ENCODE assay signal across 8 mouse cellular contexts in the genomic region with DNA sequence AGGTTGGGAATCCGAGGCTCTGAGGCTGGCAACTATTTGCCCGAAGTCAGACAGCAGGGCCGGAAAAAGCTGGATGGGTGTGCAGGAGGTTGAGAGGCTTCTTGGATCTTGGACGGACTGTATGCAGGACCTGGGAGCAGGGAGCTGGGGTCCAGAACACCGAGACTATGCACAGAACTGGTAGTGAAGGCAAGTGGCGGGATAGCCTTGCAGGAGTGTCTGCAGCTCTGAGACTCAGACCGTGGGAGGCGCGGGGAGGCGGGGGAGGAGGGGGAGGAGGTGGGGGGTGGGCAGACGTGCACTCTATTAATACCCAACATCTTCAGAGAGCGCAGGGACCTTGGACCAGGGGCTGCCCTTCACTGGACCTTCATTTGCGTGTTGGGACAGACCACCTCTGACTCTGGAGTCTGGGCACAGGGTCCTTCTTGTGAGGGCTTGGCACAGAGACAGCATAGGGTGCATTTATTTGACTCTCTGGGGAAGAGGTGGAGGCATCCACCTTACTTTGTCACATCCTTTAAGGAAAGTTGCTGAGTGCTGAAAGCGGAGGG. TPM values are rescaled to one million over a fixed set of nuclear protein-coding genes. Genes with fewer than 3 reads are reported as not detected.
DNase-seq lines count a peak whose midpoint lies in the region; ATAC-seq and TF ChIP-seq lines count a peak whose summit lies in the region.

No protein-coding gene starts in this region.

- peak overlapping the region; percentile 58 for H3K4me3 ChIP-seq in gastrocnemius, adult 2 months
- no peak overlapping the region for H3K4me3 ChIP-seq in neural tube, embryonic 11.5 days (ENCODE audit: low read depth, low read length)
- no peak overlapping the region for H3K4me3 ChIP-seq in liver, embryonic 11.5 days (ENCODE audit: low read depth, low read length)
- H3K4me3 ChIP-seq in stomach, postnatal 0 days (ENCODE audit: low read depth, low read length), result peak overlapping the region; percentile 13; the same call in 1 of the 2 replicates

- no peak for TF ChIP-seq CTCF in gastrocnemius, adult 2 months (IDR thresholded peaks at IDR 0.05)
- TF ChIP-seq CTCF in stomach, postnatal 0 days (IDR thresholded peaks at IDR 0.05; ENCODE audit: low read depth), result no peak

- ATAC-seq in neural tube, embryonic 11.5 days (ENCODE audit: insufficient read depth, low FRiP score, low TSS enrichment), result no peak
- ATAC-seq in liver, embryonic 11.5 days (replicated peaks; ENCODE audit: low FRiP score), result no peak
- no peak for ATAC-seq in stomach, postnatal 0 days (ENCODE audit: low FRiP score, low TSS enrichment)

- intact Hi-C loops in gastrocnemius, adult 2 months (cut with DNase I), result no loop called here

- H3K4me2 ChIP-seq in neural tube, embryonic 11.5 days (ENCODE audit: low read depth), result peak overlapping the region; percentile 1; the same call in 1 of the 2 replicates
- H3K4me2 ChIP-seq in liver, embryonic 11.5 days, result peak overlapping the region; percentile 3; the same call in 1 of the 2 replicates
- H3K4me2 ChIP-seq in stomach, postnatal 0 days (replicated peaks; ENCODE audit: low read depth), result peak overlapping the region; percentile 45; the same call in 1 of the 2 replicates

- no peaks in the 10 kb centered on the region for H3K9me3 ChIP-seq in neural tube, embryonic 11.5 days (ENCODE audit: control insufficient read depth, low read length)
- no peaks in the 10 kb centered on the region for H3K9me3 ChIP-seq in liver, embryonic 11.5 days (ENCODE audit: control insufficient read depth, low read length)
- H3K9me3 ChIP-seq in stomach, postnatal 0 days (ENCODE audit: control insufficient read depth, low read length), result no peaks in the 10 kb centered on the region

- H3K27me3 ChIP-seq in neural tube, embryonic 11.5 days (ENCODE audit: control insufficient read depth, insufficient read depth, low read length), result no peaks in the 10 kb centered on the region
- peaks cover 18% of the 10 kb centered on the region for H3K27me3 ChIP-seq in liver, embryonic 11.5 days (replicated peaks; ENCODE audit: control insufficient read depth, insufficient read depth, low read length)
- no peaks in the 10 kb centered on the region for H3K27me3 ChIP-seq in stomach, postnatal 0 days (ENCODE audit: control insufficient read depth, insufficient read depth, low read length)

- H3K9ac ChIP-seq in neural tube, embryonic 11.5 days (ENCODE audit: low read length), result no peak overlapping the region
- no peak overlapping the region for H3K9ac ChIP-seq in liver, embryonic 11.5 days (ENCODE audit: low read depth, low read length)
- H3K9ac ChIP-seq in stomach, postnatal 0 days (ENCODE audit: low read length), result 0 out of 2 replicates have a peak overlapping the region, but pooled peaks have one; percentile 31

- H3K4me1 ChIP-seq in neural tube, embryonic 11.5 days (ENCODE audit: control insufficient read depth, insufficient read depth, low read length), result no peaks in the 10 kb centered on the region
- H3K4me1 ChIP-seq in liver, embryonic 11.5 days (replicated peaks; ENCODE audit: control insufficient read depth, insufficient read depth, low read length), result no peaks in the 10 kb centered on the region
- H3K4me1 ChIP-seq in stomach, postnatal 0 days (replicated peaks; ENCODE audit: control insufficient read depth, insufficient read depth), result no peaks in the 10 kb centered on the region

- no peak for DNase-seq in gastrocnemius, adult 2 months
- DNase-seq in gastrocnemius, adult 18-20 months (ENCODE audit: low spot score), result no peak
- no peak for DNase-seq in neural tube, embryonic 11.5 days (ENCODE audit: low spot score)
- no peak for DNase-seq in neural tube, embryonic 10.5 days (ENCODE audit: extremely low spot score, low spot score)
- no peak for DNase-seq in liver, embryonic 11.5 days (ENCODE audit: low spot score)
- DNase-seq in stomach, postnatal 0 days (ENCODE audit: low spot score), result no peak
- no peak for DNase-seq in frontal cortex, adult 2 months (ENCODE audit: extremely low spot score in 1 of 2, low spot score in 1 of 2)
- no peak for DNase-seq in thymus, postnatal 10 days (ENCODE audit: low spot score in 2 of 2)

- TF ChIP-seq EP300 in stomach, postnatal 0 days (optimal IDR thresholded peaks at IDR 0.05), result no peak

- H3K27ac ChIP-seq in gastrocnemius, adult 2 months, result no peak overlapping the region
- no peak overlapping the region for H3K27ac ChIP-seq in neural tube, embryonic 11.5 days (ENCODE audit: low read depth, low read length)
- H3K27ac ChIP-seq in liver, embryonic 11.5 days (ENCODE audit: low read depth, low read length), result no peak overlapping the region
- no peak overlapping the region for H3K27ac ChIP-seq in stomach, postnatal 0 days (replicated peaks)

- 25% methylated on average over 13 of the region's 14 CpGs for WGBS in neural tube, embryonic 11.5 days
- 27% methylated on average over 14 of the region's 14 CpGs for WGBS in liver, embryonic 11.5 days
- 17% methylated on average over 12 of the region's 14 CpGs for WGBS in stomach, postnatal 0 days

- H3K36me3 ChIP-seq in neural tube, embryonic 11.5 days (ENCODE audit: control insufficient read depth, insufficient read depth, low read length), result no peaks in the 10 kb centered on the region
- H3K36me3 ChIP-seq in liver, embryonic 11.5 days (ENCODE audit: control insufficient read depth, insufficient read depth, low read length), result no peaks in the 10 kb centered on the region
- no peaks in the 10 kb centered on the region for H3K36me3 ChIP-seq in stomach, postnatal 0 days (ENCODE audit: control insufficient read depth, insufficient read depth, low read length)

RNA-seq across cellular contexts. Expression of gene Ciita, which starts 10.1 kb away (rescaled TPM):
- under 1 TPM; 0.11 to 0.15 TPM for total RNA-seq in gastrocnemius, adult 2 months (2021)
- under 1 TPM; 0.18 to 0.21 TPM for total RNA-seq in gastrocnemius, adult 18-20 months (2021)
- polyA plus RNA-seq in neural tube, embryonic 11.5 days (2014; fragmentation: Nextera tagmentation; extraction: Ambion mirVana), result 0.09 and 0.12 TPM in 2 replicates
- polyA plus RNA-seq in liver, embryonic 11.5 days (2014; fragmentation: Nextera tagmentation; extraction: Ambion mirVana), result 0.05 and 0.14 TPM in 2 replicates
- 0.16 and 0.18 TPM in 2 replicates for polyA plus RNA-seq in stomach, postnatal 0 days (2015; fragmentation: Nextera tagmentation; extraction: Ambion mirVana)
- polyA plus RNA-seq in frontal cortex, adult 2 months (2012; rRNA removed), result 0.08 and 0.13 TPM in 2 replicates

RNA-seq across cellular contexts. Expression of gene Tvp23a, which starts 42.8 kb away (rescaled TPM):
- under 1 TPM in 1 of 2 experiments, not detected in 1; 0.11 TPM for total RNA-seq in gastrocnemius, adult 2 months (2021)
- total RNA-seq in gastrocnemius, adult 18-20 months (2021), result under 1 TPM; 0.16 to 0.21 TPM
- polyA plus RNA-seq in neural tube, embryonic 11.5 days (2014; fragmentation: Nextera tagmentation; extraction: Ambion mirVana), result 20.8 and 26.0 TPM in 2 replicates
- 4.6 and 4.9 TPM in 2 replicates for polyA plus RNA-seq in liver, embryonic 11.5 days (2014; fragmentation: Nextera tagmentation; extraction: Ambion mirVana)
- polyA plus RNA-seq in stomach, postnatal 0 days (2015; fragmentation: Nextera tagmentation; extraction: Ambion mirVana), result 1.9 and 2.4 TPM in 2 replicates
- polyA plus RNA-seq in frontal cortex, adult 2 months (2012; rRNA removed), result 27.4 and 32.4 TPM in 2 replicates

RNA-seq across cellular contexts. Expression of gene Dexi, which starts 52.9 kb away (rescaled TPM):
- total RNA-seq in gastrocnemius, adult 2 months (2021), result 10 to 100 TPM; 43.7 to 43.9 TPM
- total RNA-seq in gastrocnemius, adult 18-20 months (2021), result 10 to 100 TPM; 48.8 to 50.3 TPM
- 24.1 and 28.2 TPM in 2 replicates for polyA plus RNA-seq in neural tube, embryonic 11.5 days (2014; fragmentation: Nextera tagmentation; extraction: Ambion mirVana)
- polyA plus RNA-seq in liver, embryonic 11.5 days (2014; fragmentation: Nextera tagmentation; extraction: Ambion mirVana), result 8.7 and 9.6 TPM in 2 replicates
- 23.5 and 24.3 TPM in 2 replicates for polyA plus RNA-seq in stomach, postnatal 0 days (2015; fragmentation: Nextera tagmentation; extraction: Ambion mirVana)
- polyA plus RNA-seq in frontal cortex, adult 2 months (2012; rRNA removed), result 65.7 and 77.7 TPM in 2 replicates

RNA-seq across cellular contexts. Expression of gene Clec16a, which starts 55.2 kb away (rescaled TPM):
- 10 to 100 TPM; 60.6 to 72.7 TPM for total RNA-seq in gastrocnemius, adult 2 months (2021)
- total RNA-seq in gastrocnemius, adult 18-20 months (2021), result 10 to 100 TPM; 64.0 to 67.3 TPM
- 41.4 and 44.0 TPM in 2 replicates for polyA plus RNA-seq in neural tube, embryonic 11.5 days (2014; fragmentation: Nextera tagmentation; extraction: Ambion mirVana)
- polyA plus RNA-seq in liver, embryonic 11.5 days (2014; fragmentation: Nextera tagmentation; extraction: Ambion mirVana), result 25.6 and 27.4 TPM in 2 replicates
- 28.1 and 28.8 TPM in 2 replicates for polyA plus RNA-seq in stomach, postnatal 0 days (2015; fragmentation: Nextera tagmentation; extraction: Ambion mirVana)
- 44.2 and 48.6 TPM in 2 replicates for polyA plus RNA-seq in frontal cortex, adult 2 months (2012; rRNA removed)

Comparison
In these comparisons a context has a peak if more than half of its experiments do, and no peak if none do; other contexts are left out.
1. H3K4me3 ChIP-seq: peak in gastrocnemius, adult 2 months (single experiment) and stomach, postnatal 0 days (single experiment); none in neural tube, embryonic 11.5 days (single experiment) and liver, embryonic 11.5 days (single experiment).
2. Peak in every context shown above with its lines, with median percentiles within 50 percentile points of each other: H3K4me2 ChIP-seq.